Mouse (Mus musculus) testis, postnatal 10 days (tissue): ENCODE data around the gene Slc4a4.

Experiments
- DNase-seq: peaks from one replicate; pipeline ENCODE4 v3.0.0; 2021; ENCODE audit warnings: low spot score

The Slc4a4 gene

GRCm38 (mm10) chr5:88916501-88916971 lies 29.9 kb downstream of the Slc4a4 start:
- DNase-seq = no peak

GRCm38 (mm10) chr5:88917221-88917620 lies 30.6 kb downstream of the Slc4a4 start:
- no peak for DNase-seq

GRCm38 (mm10) chr5:88917630-88918029 lies 31.0 kb downstream of the Slc4a4 start:
- DNase-seq = no peak

- DNase-seq = no peak
Measured at GRCm38 (mm10) chr5:88918538-88918937, 31.9 kb downstream of the Slc4a4 start.

- DNase-seq = no peak
Measured at GRCm38 (mm10) chr5:88925576-88925975, 39.0 kb downstream of the Slc4a4 start.

GRCm38 (mm10) chr5:88928201-88928916 lies 41.7 kb downstream of the Slc4a4 start:
- DNase-seq = no peak

- DNase-seq = peak; percentile 67
Measured at GRCm38 (mm10) chr5:88929392-88930094, 42.9 kb downstream of the Slc4a4 start.

GRCm38 (mm10) chr5:88930129-88930528 lies 43.5 kb downstream of the Slc4a4 start:
- no peak for DNase-seq

- DNase-seq = no peak
Measured at GRCm38 (mm10) chr5:88930611-88931010, 44.0 kb downstream of the Slc4a4 start.

- DNase-seq = no peak
Measured at GRCm38 (mm10) chr5:88931176-88931575, 44.6 kb downstream of the Slc4a4 start.

GRCm38 (mm10) chr5:88933454-88933853 lies 46.8 kb downstream of the Slc4a4 start:
- no peak for DNase-seq

GRCm38 (mm10) chr5:88933946-88934345 lies 47.3 kb downstream of the Slc4a4 start:
- DNase-seq = no peak

- DNase-seq = no peak
Measured at GRCm38 (mm10) chr5:88938208-88938607, 51.6 kb downstream of the Slc4a4 start.

GRCm38 (mm10) chr5:88939151-88939550 lies 52.5 kb downstream of the Slc4a4 start:
- DNase-seq = no peak

- DNase-seq = no peak
Measured at GRCm38 (mm10) chr5:88939782-88940181, 53.2 kb downstream of the Slc4a4 start.

GRCm38 (mm10) chr5:88941905-88942304 lies 55.3 kb downstream of the Slc4a4 start:
- no peak for DNase-seq

GRCm38 (mm10) chr5:88945661-88946339 lies 59.2 kb downstream of the Slc4a4 start:
- no peak for DNase-seq

- DNase-seq = no peak
Measured at GRCm38 (mm10) chr5:88950337-88950736, 63.7 kb downstream of the Slc4a4 start.

- DNase-seq = no peak
Measured at GRCm38 (mm10) chr5:88952757-88953577, 66.3 kb downstream of the Slc4a4 start.

GRCm38 (mm10) chr5:88957735-88958134 lies 71.1 kb downstream of the Slc4a4 start:
- no peak for DNase-seq

GRCm38 (mm10) chr5:88958966-88959365 lies 72.3 kb downstream of the Slc4a4 start:
- no peak for DNase-seq

- no peak for DNase-seq
Measured at GRCm38 (mm10) chr5:88959412-88959811, 72.8 kb downstream of the Slc4a4 start.
